Mouse (Mus musculus): ENCODE results near the gene Commd1.

- no peak for TF ChIP-seq CTCF (conservative IDR thresholded peaks at IDR 0.05; ENCODE audit: low read length)
- TF ChIP-seq NANOG (IDR thresholded peaks at IDR 0.05; ENCODE audit: borderline replicate concordance, low read length) = no peak
Measured at GRCm38 (mm10) chr11:22923606-22924005, 58.6 kb downstream of the Commd1 start.
